Mouse (Mus musculus) neural tube, embryonic 12.5 days (tissue): ENCODE data around the gene Gm3033. TPM values are rescaled to one million over a fixed set of nuclear protein-coding genes. Genes with fewer than 3 reads are reported as not detected.
"Not testable (repeated sequence)": the region's sequence is repeated elsewhere in the genome, so short reads cannot be mapped to it uniquely, and the experiment has no call there.

Experiments used
- ATAC-seq: fragments of 200-750 bp; cut with Nextera tagmentation; 2 replicates; pipeline ENCODE4 v1.8.0; 2017; ENCODE audit warnings: low read depth, mild to moderate bottlenecking, moderate TSS enrichment, moderate library complexity; ENCODE audit not compliant: low FRiP score
- H3K27ac ChIP-seq: fragments of 300-500 bp; sonication (generic); 2 replicates; pipeline ENCODE4 v1.5.1; 2016
- H3K27me3 ChIP-seq: fragments of 300-500 bp; sonication (generic); replicated peaks from 2 replicates; pipeline ENCODE4 v1.6.1; 2016; ENCODE audit warnings: mild to moderate bottlenecking
- H3K36me3 ChIP-seq: fragments of 300-500 bp; sonication (generic); 2 replicates; pipeline ENCODE4 v1.6.1; 2016; ENCODE audit warnings: mild to moderate bottlenecking
- H3K4me1 ChIP-seq: fragments of 300-500 bp; sonication (generic); 2 replicates; pipeline ENCODE4 v1.6.1; 2016
- H3K4me2 ChIP-seq: fragments of 300-500 bp; sonication (generic); replicated peaks from 2 replicates; pipeline ENCODE4 v1.6.1; 2016; ENCODE audit warnings: mild to moderate bottlenecking
- H3K4me3 ChIP-seq: fragments of 300-500 bp; sonication (generic); 2 replicates; pipeline ENCODE4 v1.5.1; 2016
- H3K9ac ChIP-seq: fragments of 300-500 bp; sonication (generic); 2 replicates; pipeline ENCODE4 v1.6.1; 2016; ENCODE audit warnings: mild to moderate bottlenecking
- H3K9me3 ChIP-seq: fragments of 300-500 bp; sonication (generic); 2 replicates; pipeline ENCODE4 v1.6.1; 2016; ENCODE audit warnings: mild to moderate bottlenecking
- WGBS: fragments of 180-500 bp; shearing (Covaris S2); methylation state at CpG from one replicate; pipeline ENCODE4 v1.1.7; 2016; 5-methylcytosine and 5-hydroxymethylcytosine counted together
- polyA plus RNA-seq: library from polyadenylated mRNA; unstranded; fragments of >200 nt; fragmentation: Nextera tagmentation; extraction: Ambion mirVana; gene quantifications from 2 replicates; pipeline ENCODE4 v1.2.1, GENCODE M21; 2016

The Gm3033 gene
- polyA plus RNA-seq: not detected in 2 replicates

DNA sequence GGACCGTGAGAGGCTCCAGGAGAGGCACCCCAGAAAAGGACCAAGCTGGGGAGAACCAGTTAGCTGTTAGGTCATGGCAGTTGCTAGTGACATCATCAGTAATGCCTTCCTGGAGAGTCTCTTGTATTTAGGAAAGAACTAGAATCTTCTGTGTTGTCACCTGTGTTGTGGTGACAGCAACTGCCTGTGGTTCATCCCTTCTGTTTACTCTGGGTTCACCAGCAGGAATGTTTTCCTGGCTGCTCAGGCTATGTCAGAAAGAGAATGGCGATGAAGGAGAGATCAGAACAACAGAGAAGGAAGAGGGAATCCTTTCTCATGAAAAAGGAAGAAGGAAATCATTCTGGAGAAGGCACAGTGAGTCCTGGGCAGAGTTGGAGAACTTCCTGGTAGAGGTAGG lies at the start of gene Gm3033:
Gene Gm3033, plus strand, starts transcription at position 301 of the 400 bp plus-strand sequence.
- H3K4me2 ChIP-seq, H3K4me1 ChIP-seq, H3K9ac ChIP-seq, H3K9me3 ChIP-seq, ATAC-seq, H3K27me3 ChIP-seq, H3K36me3 ChIP-seq, H3K4me3 ChIP-seq, H3K27ac ChIP-seq: not testable (repeated sequence)
- WGBS: no CpG with 5 or more reads among the region's 2 CpGs

DNA sequence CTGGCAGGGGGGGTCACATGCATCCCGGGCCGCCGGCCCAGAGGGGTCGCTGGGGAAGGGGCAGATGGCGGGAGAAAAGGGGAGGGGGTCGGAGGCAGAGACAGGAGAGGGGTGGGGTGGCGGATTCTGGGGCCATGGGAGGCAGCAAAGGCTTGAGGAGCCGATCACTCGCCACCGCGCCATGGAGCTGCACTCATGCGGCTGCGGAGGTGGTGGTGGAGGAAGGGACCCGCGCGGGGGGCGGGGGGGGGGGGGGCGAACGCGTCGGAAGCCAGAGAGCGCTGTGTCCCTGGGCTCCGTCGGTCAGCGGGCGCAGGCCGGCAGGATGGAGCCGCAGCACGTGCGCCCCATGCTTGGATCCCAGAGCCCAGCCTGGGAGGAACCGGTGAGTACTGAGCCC lies 36.3 kb upstream of the Gm3033 start, which contains the start of gene Gm3002:
Gene Gm3002, plus strand, starts transcription at position 301 of the 400 bp plus-strand sequence.
- not testable (repeated sequence) for H3K9me3 ChIP-seq

DNA sequence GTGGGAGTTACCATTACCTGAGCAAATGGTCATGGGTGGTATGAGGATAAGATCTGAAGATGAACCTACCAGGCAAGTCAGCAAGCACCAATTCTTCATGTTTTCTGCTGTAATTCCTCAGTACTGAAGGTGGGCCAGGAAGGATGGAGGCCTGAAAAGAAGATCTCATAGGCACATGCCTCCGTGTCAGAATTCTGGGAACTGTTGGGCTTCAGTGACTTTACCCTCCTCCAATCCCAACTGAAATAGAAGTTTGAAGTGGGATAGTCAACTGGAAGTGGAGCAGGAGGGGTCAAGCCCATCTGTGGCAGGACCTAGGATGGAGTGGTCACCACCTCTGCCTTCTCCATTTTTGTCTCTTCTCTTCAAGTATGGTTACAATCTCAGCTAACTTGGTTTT lies 37.8 kb downstream of the Gm3033 start, which contains the start of gene Gm2916:
Gene Gm2916, plus strand, starts transcription at position 301 of the 400 bp plus-strand sequence.
- H3K9me3 ChIP-seq, H3K27ac ChIP-seq, H3K4me1 ChIP-seq, H3K4me2 ChIP-seq, H3K9ac ChIP-seq, ATAC-seq, H3K27me3 ChIP-seq, H3K36me3 ChIP-seq, H3K4me3 ChIP-seq: not testable (repeated sequence)
- no CpG with 5 or more reads among the region's 1 CpGs for WGBS

More for the DNA sequence above, 36.3 kb upstream of the Gm3033 start, which contains the start of gene Gm3002:
- ATAC-seq, H3K27ac ChIP-seq, H3K9ac ChIP-seq, H3K4me2 ChIP-seq, H3K36me3 ChIP-seq, H3K4me3 ChIP-seq, H3K27me3 ChIP-seq, H3K4me1 ChIP-seq: not testable (repeated sequence)
- no CpG with 5 or more reads among the region's 31 CpGs for whole genome bisulfite sequencing

Other genes with a start within 250 kb of the Gm3033 start
- gene Gm3012, start 211.7 kb upstream of the Gm3033 start, polyA plus RNA-seq: not detected in 2 replicates
- gene Gm3020, start 194.2 kb upstream of the Gm3033 start, polyA plus RNA-seq: 4.5 and 5.9 TPM in 2 replicates
- gene Gm3043, start 157.5 kb upstream of the Gm3033 start, polyA plus RNA-seq: not detected in 2 replicates
- 0.96 and 2.1 TPM in 2 replicates for gene Gm3002, start 36.2 kb upstream of the Gm3033 start, polyA plus RNA-seq
- gene Gm2916, start 37.9 kb downstream of the Gm3033 start, polyA plus RNA-seq: not detected in 2 replicates
- not detected in 2 replicates for gene Gm3029, start 85.5 kb downstream of the Gm3033 start, polyA plus RNA-seq
- 0.57 TPM in 1 of 2 replicates, not detected in the other for gene Gm3095, start 117.3 kb downstream of the Gm3033 start, polyA plus RNA-seq
- not detected in 2 replicates for gene Gm3099, start 152.1 kb downstream of the Gm3033 start, polyA plus RNA-seq
- 0.90 and 1.1 TPM in 2 replicates for gene Gm5796, start 177.7 kb downstream of the Gm3033 start, polyA plus RNA-seq
- not detected in 2 replicates for gene Gm3115, start 237.9 kb downstream of the Gm3033 start, polyA plus RNA-seq